Mouse (Mus musculus) E14TG2a.4 (cell line): Measurements from ENCODE around the gene Glb1.

Experiments used
- CTCF ChIP-seq: conservative IDR thresholded peaks from 2 replicates; pipeline ENCODE4 v1.5.1; 2014; ENCODE audit warnings: low read length
- NANOG ChIP-seq: IDR thresholded peaks from 2 replicates; pipeline ENCODE4 v1.6.1; 2014; ENCODE audit warnings: borderline replicate concordance, low read length, mixed read lengths
- POU5F1 ChIP-seq: IDR thresholded peaks from 2 replicates; pipeline ENCODE4 v1.6.1; 2014; ENCODE audit warnings: low read length, borderline replicate concordance

- no peak for TF ChIP-seq CTCF
- no peak for TF ChIP-seq POU5F1
- TF ChIP-seq NANOG: no peak
Measured at GRCm38 (mm10) chr9:114468217-114468616, 67.3 kb downstream of the Glb1 start.
